Mouse (Mus musculus) C2C12 (cell line): ENCODE data around the gene Gria2.

Experiments
- CEBPB ChIP-seq: IDR thresholded peaks from one replicate; pipeline ENCODE4 v1.6.1; 2011; ENCODE audit warnings: low read depth, mild to moderate bottlenecking, control low read depth, moderate library complexity
- CTCF ChIP-seq: IDR thresholded peaks from one replicate; pipeline ENCODE4 v1.5.1; 2011; ENCODE audit not compliant: control insufficient read depth, insufficient read depth, insufficient read length
- MAX ChIP-seq: IDR thresholded peaks from one replicate; pipeline ENCODE4 v1.6.1; 2011; ENCODE audit warnings: mild to moderate bottlenecking, control low read depth
- MYOD1 ChIP-seq: IDR thresholded peaks from one replicate; pipeline ENCODE4 v1.6.1; 2011; ENCODE audit warnings: low read depth; ENCODE audit not compliant: control insufficient read depth, insufficient read length
- MYOG ChIP-seq: IDR thresholded peaks from one replicate; pipeline ENCODE4 v1.6.1; 2011; ENCODE audit not compliant: control insufficient read depth, insufficient read length; ENCODE audit errors: extremely low read depth
- USF1 ChIP-seq: IDR thresholded peaks from one replicate; pipeline ENCODE4 v1.6.1; 2011; ENCODE audit warnings: low read depth, mild to moderate bottlenecking, control low read depth, moderate library complexity

DNA sequence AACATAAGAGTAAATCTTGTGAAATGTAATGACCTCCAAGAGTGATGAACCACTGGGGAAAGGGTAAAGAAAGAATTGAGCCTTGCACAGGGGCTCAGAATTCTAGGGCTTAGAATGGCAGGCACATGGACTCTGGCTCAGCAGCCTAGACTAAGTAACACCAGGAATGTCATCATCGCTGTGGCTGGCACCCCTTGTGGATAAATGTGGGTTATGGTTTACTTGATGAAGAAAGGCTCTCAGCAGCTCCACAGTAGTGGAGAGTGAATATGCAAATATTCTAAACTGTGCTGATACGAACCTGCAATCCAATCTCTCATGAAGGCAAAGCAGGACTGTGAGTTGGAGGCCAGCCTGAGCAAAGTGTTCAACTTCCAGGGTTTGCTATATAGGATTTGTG lies 26.0 kb downstream of the Gria2 start:
- TF ChIP-seq CTCF (no peak), MYOD1 (no peak), CEBPB (no peak), USF1 (no peak), MAX (no peak), MYOG (no peak)
